Mouse (Mus musculus): ENCODE data around the gene Hsd17b3.
A peak's percentile ranks its signal among the peaks of the same experiment; 100 is the strongest.
"Not testable (repeated sequence)": the region's sequence is repeated elsewhere in the genome, so short reads cannot be mapped to it uniquely, and the experiment has no call there.

The Hsd17b3 gene

GRCm38 (mm10) chr13:64081012-64081919 lies 7.8 kb downstream of the Hsd17b3 start:
- DNase-seq, result peak; percentile 27

DNA sequence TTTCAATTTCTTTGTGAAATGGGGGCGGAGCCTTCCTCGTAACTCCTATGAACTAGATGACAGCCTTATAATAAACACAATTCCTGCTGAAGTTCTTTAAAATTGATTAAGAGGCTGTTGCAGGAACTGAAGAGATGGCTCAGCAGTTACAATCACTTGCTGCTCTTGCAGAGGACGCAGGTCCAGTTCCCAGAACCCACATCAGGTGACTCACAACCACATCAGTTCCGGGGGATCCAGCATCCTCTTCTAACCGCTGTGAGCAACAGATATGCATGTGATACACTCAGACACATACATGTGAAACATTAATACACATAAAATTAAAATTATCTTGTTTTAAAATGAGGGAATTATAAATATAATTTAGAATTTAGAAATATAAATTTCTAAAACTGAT lies 11.4 kb downstream of the Hsd17b3 start:
- DNase-seq, result no peak

- no peak for DNase-seq
Observed at GRCm38 (mm10) chr13:64076074-64076473, 13.0 kb downstream of the Hsd17b3 start.

GRCm38 (mm10) chr13:64066653-64067052 lies 22.4 kb downstream of the Hsd17b3 start:
- no peak for DNase-seq

- DNase-seq, result no peak
Observed at GRCm38 (mm10) chr13:64064276-64064675, 24.8 kb downstream of the Hsd17b3 start.

- no peak for DNase-seq
Observed at GRCm38 (mm10) chr13:64060935-64061506, 28.0 kb downstream of the Hsd17b3 start.

GRCm38 (mm10) chr13:64053959-64054358 lies 35.1 kb downstream of the Hsd17b3 start:
- DNase-seq, result no peak

DNA sequence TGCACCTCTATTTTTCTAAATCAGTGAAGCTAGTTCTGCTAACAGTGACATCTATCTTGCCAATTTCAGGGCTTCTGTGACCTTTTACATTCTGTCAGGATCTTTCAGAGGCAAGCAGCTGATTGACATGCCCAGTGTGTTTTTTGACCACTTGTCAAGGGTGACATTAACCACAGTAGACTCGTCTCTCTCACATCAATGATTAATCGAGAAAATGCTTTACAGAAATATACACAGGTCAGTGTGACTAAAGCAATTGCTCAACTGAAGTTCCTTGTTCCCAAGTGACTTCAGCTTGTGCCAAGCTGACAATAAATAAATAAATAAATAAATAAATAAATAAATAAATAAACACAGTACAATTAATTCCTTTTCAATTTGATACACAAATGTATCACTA lies 36.7 kb downstream of the Hsd17b3 start:
- not testable (repeated sequence) for DNase-seq

- DNase-seq, result peak; percentile 28
Observed at GRCm38 (mm10) chr13:64050895-64051294, 38.1 kb downstream of the Hsd17b3 start.

DNA sequence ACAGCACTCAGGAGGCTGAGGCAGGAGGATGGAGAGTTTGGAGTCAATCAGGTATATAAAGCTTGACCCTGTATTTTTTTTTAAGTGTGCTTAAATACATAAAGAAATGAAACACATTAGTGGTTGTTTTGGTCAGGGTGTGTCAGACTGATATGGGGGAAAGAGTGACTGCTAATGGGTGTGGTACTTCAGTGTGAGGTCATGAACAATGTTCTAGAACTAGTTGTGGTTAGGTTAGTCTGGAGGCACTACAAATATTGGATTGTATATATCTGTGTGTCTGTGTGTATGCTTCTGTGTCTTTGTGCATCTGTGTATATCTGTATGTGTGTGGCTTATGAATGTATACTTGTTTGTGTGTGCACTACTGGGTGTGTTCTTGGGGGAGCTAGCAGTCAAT lies 39.5 kb downstream of the Hsd17b3 start:
- no peak for DNase-seq

DNA sequence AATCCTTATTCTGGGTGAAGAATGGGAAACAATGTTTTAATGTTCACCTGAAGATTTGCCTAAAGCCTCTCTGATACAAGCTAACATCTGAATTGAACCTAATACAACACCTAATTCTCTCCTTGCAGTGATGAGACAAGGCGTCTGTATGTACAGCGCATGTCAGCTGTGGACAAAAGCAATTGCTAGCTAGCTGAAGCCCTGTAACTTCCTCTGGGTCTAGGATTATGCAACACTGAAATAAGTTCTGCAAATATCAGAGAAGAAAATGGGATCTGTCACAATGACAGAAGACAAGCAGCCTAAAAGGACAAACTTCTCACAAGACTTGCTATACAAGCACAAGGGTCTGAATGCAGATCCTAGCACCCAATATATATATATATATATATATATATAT lies 40.6 kb downstream of the Hsd17b3 start:
- no peak for DNase-seq

- no peak for DNase-seq
Observed at GRCm38 (mm10) chr13:64039976-64040375, 49.1 kb downstream of the Hsd17b3 start.

- DNase-seq, result no peak
Observed at GRCm38 (mm10) chr13:64038114-64038513, 50.9 kb downstream of the Hsd17b3 start.

- peak; percentile 65 for DNase-seq
Observed at GRCm38 (mm10) chr13:64036079-64037011, 52.7 kb downstream of the Hsd17b3 start.

- DNase-seq, result no peak
Observed at GRCm38 (mm10) chr13:64035036-64035435, 54.0 kb downstream of the Hsd17b3 start.

- DNase-seq, result no peak
Observed at GRCm38 (mm10) chr13:64033921-64034320, 55.1 kb downstream of the Hsd17b3 start.

DNA sequence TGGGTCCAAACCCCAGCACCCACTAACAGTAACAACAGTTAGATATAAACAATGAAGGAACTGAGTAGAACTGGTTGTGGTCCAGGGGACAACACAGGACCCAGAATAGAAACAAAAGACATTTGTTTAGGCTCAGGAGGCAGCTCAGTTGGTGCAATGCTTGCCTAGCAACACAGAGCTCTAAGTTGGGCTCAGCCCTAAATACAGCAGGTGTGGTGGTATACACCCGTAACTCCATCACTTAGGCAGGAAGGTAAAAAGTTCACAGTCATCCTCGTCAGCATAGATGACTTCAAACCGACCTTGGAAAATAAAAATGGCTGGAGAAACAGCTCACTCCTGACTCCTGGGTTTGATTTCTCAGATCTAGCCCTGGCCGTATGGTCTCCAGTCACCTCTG lies 55.8 kb downstream of the Hsd17b3 start:
- DNase-seq, result no peak

DNA sequence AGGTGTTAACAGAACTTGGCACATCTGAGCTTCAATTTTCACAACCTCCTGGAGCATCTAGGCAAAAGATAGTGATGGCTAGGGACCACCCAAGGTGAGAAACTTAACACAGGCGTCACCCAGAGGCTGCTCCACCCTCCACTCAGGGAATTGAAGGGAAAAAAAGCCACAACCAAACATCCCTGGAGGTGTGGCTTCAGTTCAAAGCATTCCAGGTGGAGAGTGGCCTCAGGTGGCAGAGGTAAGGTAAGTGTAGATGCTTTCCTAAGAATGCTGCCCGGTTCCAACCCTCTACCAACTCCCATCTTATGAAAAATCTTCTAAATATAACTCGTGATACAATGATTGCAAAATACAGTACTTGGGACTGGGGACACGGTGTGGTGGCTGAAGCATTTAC lies 57.8 kb downstream of the Hsd17b3 start:
- no peak for DNase-seq

GRCm38 (mm10) chr13:64030792-64031191 lies 58.2 kb downstream of the Hsd17b3 start:
- DNase-seq, result peak; percentile 68

- DNase-seq, result no peak
Observed at GRCm38 (mm10) chr13:64024803-64025202, 64.2 kb downstream of the Hsd17b3 start.

GRCm38 (mm10) chr13:64022786-64023468 lies 66.1 kb downstream of the Hsd17b3 start:
- no peak for DNase-seq

- DNase-seq, result no peak
Observed at GRCm38 (mm10) chr13:64020902-64021311, 68.1 kb downstream of the Hsd17b3 start.

Measured in kidney, adult 18-20 months (tissue).